Mouse (Mus musculus): ENCODE data around the gene Malrd1. TPM values are rescaled to one million over a fixed set of nuclear protein-coding genes. Genes with fewer than 3 reads are reported as not detected.
"Not testable (repeated sequence)": the region's sequence is repeated elsewhere in the genome, so short reads cannot be mapped to it uniquely, and the experiment has no call there.

The Malrd1 gene
- polyA plus RNA-seq, 1 experiment from 2014 or later, result 0.09 TPM

GRCm38 (mm10) chr2:15869380-15869779 is 343.1 kb downstream of the Malrd1 start:
- no peak overlapping the region for H3K9ac ChIP-seq (replicated peaks)
- no peak overlapping the region for H3K27ac ChIP-seq
- H3K36me3 ChIP-seq, result no peaks in the 10 kb centered on the region
- H3K4me1 ChIP-seq (replicated peaks), result no peaks in the 10 kb centered on the region
- H3K4me2 ChIP-seq (replicated peaks), result no peak overlapping the region
- no peak overlapping the region for H3K4me3 ChIP-seq (replicated peaks)
- WGBS, result 32% methylated on average over 7 of the region's 7 CpGs
- no peaks in the 10 kb centered on the region for H3K9me3 ChIP-seq
- H3K27me3 ChIP-seq, result no peaks in the 10 kb centered on the region
- no peak for ATAC-seq

- no peak overlapping the region for H3K4me3 ChIP-seq (replicated peaks)
- WGBS, result 78% methylated on average over 1 of the region's 1 CpGs
- no peak overlapping the region for H3K27ac ChIP-seq
- ATAC-seq, result no peak
- H3K4me1 ChIP-seq (replicated peaks), result no peaks in the 10 kb centered on the region
- H3K36me3 ChIP-seq, result no peaks in the 10 kb centered on the region
- H3K9me3 ChIP-seq, result no peaks in the 10 kb centered on the region
- H3K4me2 ChIP-seq (replicated peaks), result no peak overlapping the region
- H3K9ac ChIP-seq (replicated peaks), result no peak overlapping the region
- H3K27me3 ChIP-seq, result no peaks in the 10 kb centered on the region
Observed at GRCm38 (mm10) chr2:15893418-15894120, 367.3 kb downstream of the Malrd1 start.

- Histone ChIP-seq H3K9me3 (no peaks in the 10 kb centered on the region), H3K4me2 (replicated peaks) (no peak overlapping the region), H3K27me3 (no peaks in the 10 kb centered on the region), H3K4me1 (replicated peaks) (no peaks in the 10 kb centered on the region), H3K9ac (replicated peaks) (no peak overlapping the region), H3K4me3 (replicated peaks) (no peak overlapping the region), H3K36me3 (no peaks in the 10 kb centered on the region), H3K27ac (no peak overlapping the region)
- WGBS, result 28% methylated on average over 3 of the region's 3 CpGs
- no peak for ATAC-seq
Observed at GRCm38 (mm10) chr2:15925432-15925831, 399.2 kb downstream of the Malrd1 start.

- Histone ChIP-seq H3K27me3 (no peaks in the 10 kb centered on the region), H3K36me3 (no peaks in the 10 kb centered on the region), H3K9ac (replicated peaks) (no peak overlapping the region), H3K9me3 (no peaks in the 10 kb centered on the region), H3K4me1 (replicated peaks) (no peaks in the 10 kb centered on the region), H3K4me2 (replicated peaks) (no peak overlapping the region), H3K4me3 (replicated peaks) (no peak overlapping the region), H3K27ac (no peak overlapping the region)
- 36% methylated on average over 1 of the region's 1 CpGs for WGBS
- no peak for ATAC-seq
Observed at GRCm38 (mm10) chr2:15926041-15926440, 399.8 kb downstream of the Malrd1 start.

GRCm38 (mm10) chr2:15931479-15931878 is 405.2 kb downstream of the Malrd1 start:
- Histone ChIP-seq H3K36me3 (no peaks in the 10 kb centered on the region), H3K4me3 (replicated peaks) (no peak overlapping the region), H3K27me3 (no peaks in the 10 kb centered on the region), H3K4me1 (replicated peaks) (peaks cover 3% of the 10 kb centered on the region; the same call in 1 of the 2 replicates), H3K27ac (no peak overlapping the region), H3K9me3 (no peaks in the 10 kb centered on the region), H3K9ac (replicated peaks) (no peak overlapping the region), H3K4me2 (replicated peaks) (no peak overlapping the region)
- no peak for ATAC-seq
- 68% methylated on average over 1 of the region's 1 CpGs for WGBS

GRCm38 (mm10) chr2:15931924-15932323 is 405.6 kb downstream of the Malrd1 start:
- Histone ChIP-seq H3K36me3 (no peaks in the 10 kb centered on the region), H3K27ac (no peak overlapping the region)
- no peak for ATAC-seq

GRCm38 (mm10) chr2:15932340-15932739 is 406.1 kb downstream of the Malrd1 start:
- Histone ChIP-seq H3K27ac (no peak overlapping the region), H3K9me3 (no peaks in the 10 kb centered on the region), H3K36me3 (no peaks in the 10 kb centered on the region), H3K4me1 (replicated peaks) (peaks cover 3% of the 10 kb centered on the region; the same call in 1 of the 2 replicates), H3K4me2 (replicated peaks) (no peak overlapping the region), H3K27me3 (no peaks in the 10 kb centered on the region), H3K9ac (replicated peaks) (no peak overlapping the region), H3K4me3 (replicated peaks) (no peak overlapping the region)
- ATAC-seq, result no peak
- WGBS, result 76% methylated on average over 1 of the region's 1 CpGs

More at GRCm38 (mm10) chr2:15931924-15932323, 405.6 kb downstream of the Malrd1 start:
- Histone ChIP-seq H3K4me3 (replicated peaks) (no peak overlapping the region), H3K9me3 (no peaks in the 10 kb centered on the region), H3K9ac (replicated peaks) (no peak overlapping the region), H3K27me3 (no peaks in the 10 kb centered on the region), H3K4me1 (replicated peaks) (peaks cover 3% of the 10 kb centered on the region; the same call in 1 of the 2 replicates), H3K4me2 (replicated peaks) (no peak overlapping the region)

GRCm38 (mm10) chr2:16002925-16003324 is 476.6 kb downstream of the Malrd1 start:
- no peak overlapping the region for H3K4me3 ChIP-seq (replicated peaks)
- WGBS, result 9% methylated on average over 2 of the region's 2 CpGs
- no peak overlapping the region for H3K27ac ChIP-seq
- H3K27me3 ChIP-seq, result no peaks in the 10 kb centered on the region
- H3K4me1 ChIP-seq (replicated peaks), result no peaks in the 10 kb centered on the region
- ATAC-seq, result peak; percentile 76
- H3K9ac ChIP-seq (replicated peaks), result no peak overlapping the region
- H3K36me3 ChIP-seq, result no peaks in the 10 kb centered on the region
- H3K9me3 ChIP-seq, result no peaks in the 10 kb centered on the region
- H3K4me2 ChIP-seq (replicated peaks), result no peak overlapping the region

- not testable (repeated sequence) for H3K4me2 ChIP-seq (replicated peaks); H3K9me3 ChIP-seq; H3K27me3 ChIP-seq; ATAC-seq; H3K27ac ChIP-seq; H3K9ac ChIP-seq (replicated peaks); H3K4me3 ChIP-seq (replicated peaks); H3K36me3 ChIP-seq; H3K4me1 ChIP-seq (replicated peaks)
- 86% methylated on average over 2 of the region's 2 CpGs for WGBS
Observed at GRCm38 (mm10) chr2:16017046-16017445, 490.8 kb downstream of the Malrd1 start.

GRCm38 (mm10) chr2:16017719-16018118 is 491.4 kb downstream of the Malrd1 start:
- not testable (repeated sequence) for H3K27ac ChIP-seq; H3K4me1 ChIP-seq (replicated peaks); ATAC-seq; H3K4me3 ChIP-seq (replicated peaks); H3K27me3 ChIP-seq; H3K9me3 ChIP-seq; H3K36me3 ChIP-seq; H3K9ac ChIP-seq (replicated peaks); H3K4me2 ChIP-seq (replicated peaks)

GRCm38 (mm10) chr2:16029752-16030151 is 503.5 kb downstream of the Malrd1 start:
- 34% methylated on average over 12 of the region's 12 CpGs for WGBS
- Histone ChIP-seq H3K4me3 (replicated peaks) (no peak overlapping the region), H3K9ac (replicated peaks) (no peak overlapping the region), H3K27ac (no peak overlapping the region), H3K36me3 (no peaks in the 10 kb centered on the region), H3K4me2 (replicated peaks) (no peak overlapping the region), H3K4me1 (replicated peaks) (no peaks in the 10 kb centered on the region), H3K27me3 (no peaks in the 10 kb centered on the region), H3K9me3 (no peaks in the 10 kb centered on the region)
- ATAC-seq, result no peak

- Histone ChIP-seq H3K4me1 (replicated peaks) (no peaks in the 10 kb centered on the region), H3K4me2 (replicated peaks) (no peak overlapping the region), H3K9me3 (no peaks in the 10 kb centered on the region), H3K9ac (replicated peaks) (no peak overlapping the region), H3K4me3 (replicated peaks) (no peak overlapping the region), H3K27me3 (no peaks in the 10 kb centered on the region), H3K27ac (no peak overlapping the region), H3K36me3 (no peaks in the 10 kb centered on the region)
- 62% methylated on average over 4 of the region's 4 CpGs for WGBS
- no peak for ATAC-seq
Observed at GRCm38 (mm10) chr2:16031559-16031958, 505.3 kb downstream of the Malrd1 start.

GRCm38 (mm10) chr2:16032804-16033203 is 506.5 kb downstream of the Malrd1 start:
- Histone ChIP-seq H3K4me3 (replicated peaks) (no peak overlapping the region), H3K9ac (replicated peaks) (no peak overlapping the region), H3K36me3 (no peaks in the 10 kb centered on the region), H3K4me1 (replicated peaks) (no peaks in the 10 kb centered on the region), H3K4me2 (replicated peaks) (no peak overlapping the region), H3K27me3 (no peaks in the 10 kb centered on the region), H3K9me3 (no peaks in the 10 kb centered on the region), H3K27ac (no peak overlapping the region)
- WGBS, result 50% methylated on average over 3 of the region's 3 CpGs
- no peak for ATAC-seq
